Mouse (Mus musculus) olfactory bulb, adult 2 months (tissue): Measurements from ENCODE around the gene Krtdap. TPM values are rescaled to one million over a fixed set of nuclear protein-coding genes. Genes with fewer than 3 reads are reported as not detected.
"Not testable (repeated sequence)": the region's sequence is repeated elsewhere in the genome, so short reads cannot be mapped to it uniquely, and the experiment has no call there.

Source experiments
- H3K27ac ChIP-seq: fragments of 200-500 bp; 2 replicates; pipeline ENCODE4 v1.5.1; 2012; ENCODE audit warnings: low read depth, low read length; ENCODE audit not compliant: insufficient read depth
- H3K4me1 ChIP-seq: fragments of 200-500 bp; 2 replicates; pipeline ENCODE4 v1.6.1; 2012; ENCODE audit warnings: low read length; ENCODE audit not compliant: control insufficient read depth, insufficient read depth
- H3K4me3 ChIP-seq: fragments of 200-500 bp; 2 replicates; pipeline ENCODE4 v1.5.1; 2012; ENCODE audit warnings: mild to moderate bottlenecking, low read depth, low read length, moderate library complexity; ENCODE audit not compliant: insufficient read depth
- CTCF ChIP-seq: fragments of 200-500 bp; IDR thresholded peaks from 2 replicates; pipeline ENCODE4 v1.5.1; 2012; ENCODE audit warnings: low read depth, mild to moderate bottlenecking, low read length, moderate library complexity; ENCODE audit not compliant: insufficient read depth
- POLR2A ChIP-seq: fragments of 200-500 bp; IDR thresholded peaks from 2 replicates; pipeline ENCODE4 v1.6.1; 2012; ENCODE audit warnings: mild to moderate bottlenecking, low read depth, low read length, moderate library complexity; ENCODE audit not compliant: insufficient read depth
- WGBS: fragments of 180-500 bp; shearing (Covaris S2); methylation state at CpG from one replicate; pipeline ENCODE4 v1.1.7; 2018; 5-methylcytosine and 5-hydroxymethylcytosine counted together
- polyA plus RNA-seq: library from polyadenylated mRNA; stranded (reverse); fragments of >200 nt; gene quantifications from 2 replicates; pipeline ENCODE4 v1.2.4, GENCODE M21; 2012; ENCODE audit warnings: low replicate concordance; ENCODE audit not compliant: missing spikeins, insufficient read depth, insufficient read length

The Krtdap gene
- polyA plus RNA-seq, 1 experiment, result not detected

- 93% methylated on average over 3 of the region's 3 CpGs for WGBS
- Histone ChIP-seq H3K4me3 (no peak overlapping the region), H3K27ac (no peak overlapping the region), H3K4me1 (peaks cover 10% of the 10 kb centered on the region)
- TF ChIP-seq CTCF, result no peak
- no peak for TF ChIP-seq POLR2A
Measured at GRCm38 (mm10) chr7:30824306-30824705, 36.6 kb downstream of the Krtdap start.

DNA sequence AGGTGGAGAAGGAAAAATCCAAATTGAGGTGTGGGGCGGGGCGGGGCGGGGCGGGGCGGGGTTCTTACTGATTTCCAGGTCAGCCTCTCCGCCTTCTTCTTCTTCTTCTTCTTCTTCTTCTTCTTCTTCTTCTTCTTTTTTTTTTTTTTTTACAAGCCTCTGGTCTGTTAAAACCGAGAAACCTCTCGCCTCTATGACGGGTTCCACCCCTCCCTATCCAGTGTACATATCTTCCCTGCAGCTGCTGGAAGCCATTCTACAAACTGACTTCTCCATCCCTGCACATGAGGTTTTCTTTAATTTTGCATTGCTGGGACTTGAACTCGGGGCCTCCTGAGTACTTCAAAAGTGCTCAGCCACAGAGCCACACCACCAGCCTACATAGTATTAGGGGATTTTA, 39.0 kb downstream of the Krtdap start:
- WGBS, result 91% methylated on average over 10 of the region's 10 CpGs
- Histone ChIP-seq H3K4me3 (no peak overlapping the region), H3K4me1 (no peaks in the 10 kb centered on the region), H3K27ac (no peak overlapping the region)
- TF ChIP-seq CTCF, result no peak
- TF ChIP-seq POLR2A, result no peak

DNA sequence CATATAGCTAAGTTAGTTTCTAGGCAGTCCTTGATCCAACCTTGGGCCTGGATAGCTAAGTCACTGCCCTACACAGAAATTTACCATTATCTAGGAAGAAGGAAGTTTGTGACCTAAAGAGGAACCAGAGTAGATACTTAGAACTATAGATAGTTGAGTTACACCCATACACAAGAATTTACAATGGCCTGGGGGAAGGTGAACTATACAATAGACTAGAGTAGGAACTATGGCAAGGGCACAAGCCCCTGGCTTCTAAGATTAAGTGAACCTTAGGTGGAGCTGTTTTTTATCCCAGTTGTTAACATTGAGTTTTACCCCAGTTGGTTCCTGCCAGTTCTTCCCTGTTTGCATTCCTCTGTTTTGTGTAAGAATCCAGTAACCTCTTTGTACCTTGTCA, 41.2 kb downstream of the Krtdap start:
- H3K4me1 ChIP-seq, H3K4me3 ChIP-seq, H3K27ac ChIP-seq: not testable (repeated sequence)

GRCm38 (mm10) chr7:30829428-30829827, 41.7 kb downstream of the Krtdap start:
- no peak overlapping the region for H3K27ac ChIP-seq
- 74% methylated on average over 3 of the region's 3 CpGs for WGBS
- TF ChIP-seq CTCF, result no peak
- TF ChIP-seq POLR2A, result no peak
- no peaks in the 10 kb centered on the region for H3K4me1 ChIP-seq
- H3K4me3 ChIP-seq, result no peak overlapping the region

DNA sequence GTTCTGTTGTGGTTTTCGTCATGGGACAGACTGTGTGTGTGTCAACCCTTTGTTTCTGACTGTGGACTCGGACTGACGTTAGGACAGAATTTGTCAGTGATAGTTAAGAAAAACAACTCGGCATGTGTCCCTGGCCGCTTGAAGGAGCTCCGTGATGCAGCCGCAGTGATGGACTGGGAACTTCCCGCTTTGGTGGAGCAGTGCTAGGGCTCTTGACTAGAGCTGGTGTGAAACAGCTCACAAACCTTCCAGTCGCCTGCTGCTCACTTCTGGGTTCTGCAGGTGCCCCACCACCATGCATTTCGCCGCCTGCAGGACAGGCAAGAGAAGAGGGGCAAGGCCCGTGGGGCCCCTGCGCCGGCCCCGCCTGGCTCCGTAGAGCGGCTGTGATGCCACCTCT, 44.6 kb downstream of the Krtdap start:
- TF ChIP-seq CTCF (no peak), POLR2A (no peak)

GRCm38 (mm10) chr7:30832684-30833083, 45.0 kb downstream of the Krtdap start:
- not testable (repeated sequence) for H3K4me1 ChIP-seq, H3K27ac ChIP-seq, H3K4me3 ChIP-seq
- 39% methylated on average over 11 of the region's 11 CpGs for WGBS

More for the DNA sequence above, 44.6 kb downstream of the Krtdap start:
- H3K4me3 ChIP-seq, result no peak overlapping the region
- no peak overlapping the region for H3K27ac ChIP-seq
- WGBS, result 70% methylated on average over 14 of the region's 17 CpGs
- no peaks in the 10 kb centered on the region for H3K4me1 ChIP-seq

GRCm38 (mm10) chr7:30837277-30837676, 49.6 kb downstream of the Krtdap start:
- no peak overlapping the region for H3K27ac ChIP-seq
- TF ChIP-seq CTCF (no peak), POLR2A (no peak)
- H3K4me3 ChIP-seq, result no peak overlapping the region
- no peaks in the 10 kb centered on the region for H3K4me1 ChIP-seq

GRCm38 (mm10) chr7:30840306-30840705, 52.6 kb downstream of the Krtdap start:
- H3K4me3 ChIP-seq, result no peak overlapping the region
- 59% methylated on average over 3 of the region's 3 CpGs for WGBS
- H3K27ac ChIP-seq, result no peak overlapping the region
- H3K4me1 ChIP-seq, result 0 out of 2 replicates have a peak, but pooled peaks cover 2% of the 10 kb centered on the region
- TF ChIP-seq POLR2A (no peak), CTCF (no peak)

Other genes starting within 250 kb of the Krtdap start
- gene Hspb6, start 235.7 kb upstream of the Krtdap start, polyA plus RNA-seq, result not detected in 2 replicates
- gene Proser3, start 235.6 kb upstream of the Krtdap start, polyA plus RNA-seq, result not detected in 2 replicates
- not detected in 2 replicates for gene Lin37, start 228.1 kb upstream of the Krtdap start, polyA plus RNA-seq
- not detected in 2 replicates for gene U2af1l4, start 224.6 kb upstream of the Krtdap start, polyA plus RNA-seq
- gene Gm49396, start 224.6 kb upstream of the Krtdap start, polyA plus RNA-seq, result not detected in 2 replicates
- not detected in 2 replicates for gene Psenen, start 224.3 kb upstream of the Krtdap start, polyA plus RNA-seq
- not detected in 2 replicates for gene Igflr1, start 222.5 kb upstream of the Krtdap start, polyA plus RNA-seq
- 696 TPM in 1 of 2 replicates, not detected in the other for gene Kmt2b, start 199.2 kb upstream of the Krtdap start, polyA plus RNA-seq
- gene Zbtb32, start 189.0 kb upstream of the Krtdap start, polyA plus RNA-seq, result not detected in 2 replicates
- gene Upk1a, start 175.0 kb upstream of the Krtdap start, polyA plus RNA-seq, result not detected in 2 replicates
- 1,523 TPM in 1 of 2 replicates, not detected in the other for gene Cox6b1, start 161.7 kb upstream of the Krtdap start, polyA plus RNA-seq
- not detected in 2 replicates for gene Etv2, start 152.0 kb upstream of the Krtdap start, polyA plus RNA-seq
- not detected in 2 replicates for gene Rbm42, start 137.6 kb upstream of the Krtdap start, polyA plus RNA-seq
- not detected in 2 replicates for gene Haus5, start 122.9 kb upstream of the Krtdap start, polyA plus RNA-seq
- not detected in 2 replicates for gene Pmis2, start 116.3 kb upstream of the Krtdap start, polyA plus RNA-seq
- not detected in 2 replicates for gene 2200002J24Rik, start 89.0 kb upstream of the Krtdap start, polyA plus RNA-seq
- gene Atp4a, start 75.7 kb upstream of the Krtdap start, polyA plus RNA-seq, result not detected in 2 replicates
- not detected in 2 replicates for gene Tmem147, start 58.4 kb upstream of the Krtdap start, polyA plus RNA-seq
- not detected in 2 replicates for gene Gapdhs, start 44.2 kb upstream of the Krtdap start, polyA plus RNA-seq
- gene Sbsn, start 36.4 kb upstream of the Krtdap start, polyA plus RNA-seq, result not detected in 2 replicates
- gene Dmkn, start 24.1 kb upstream of the Krtdap start, polyA plus RNA-seq, result not detected in 2 replicates
- not detected in 2 replicates for gene Ffar2, start 35.9 kb downstream of the Krtdap start, polyA plus RNA-seq
- gene Ffar3, start 68.3 kb downstream of the Krtdap start, polyA plus RNA-seq, result not detected in 2 replicates
- not detected in 2 replicates for gene Ffar1, start 73.7 kb downstream of the Krtdap start, polyA plus RNA-seq
- not detected in 2 replicates for gene Cd22, start 92.4 kb downstream of the Krtdap start, polyA plus RNA-seq
- gene Mag, start 127.0 kb downstream of the Krtdap start, polyA plus RNA-seq, result not detected in 2 replicates
- gene Hamp2, start 136.8 kb downstream of the Krtdap start, polyA plus RNA-seq, result not detected in 2 replicates
- gene Hamp, start 156.1 kb downstream of the Krtdap start, polyA plus RNA-seq, result not detected in 2 replicates
- gene Usf2, start 168.9 kb downstream of the Krtdap start, polyA plus RNA-seq, result 282 TPM in 1 of 2 replicates, not detected in the other
- gene Lsr, start 185.6 kb downstream of the Krtdap start, polyA plus RNA-seq, result not detected in 2 replicates
- gene Fam187b, start 185.9 kb downstream of the Krtdap start, polyA plus RNA-seq, result not detected in 2 replicates